Mouse (Mus musculus) stomach, adult 2 months (tissue): Measurements from ENCODE around the gene LTO1. TPM values are rescaled to one million over a fixed set of nuclear protein-coding genes. Genes with fewer than 3 reads are reported as not detected.

ENCODE experiments used
- polyA plus RNA-seq: library from polyadenylated mRNA; depleted of rRNA; stranded (reverse); fragments of >200 nt; gene quantifications from 2 replicates; pipeline ENCODE4 v1.2.3, GENCODE M21; 2012; rRNA removed

Gene LTO1
- polyA plus RNA-seq: 6.3 and 7.0 TPM in 2 replicates

DNA sequence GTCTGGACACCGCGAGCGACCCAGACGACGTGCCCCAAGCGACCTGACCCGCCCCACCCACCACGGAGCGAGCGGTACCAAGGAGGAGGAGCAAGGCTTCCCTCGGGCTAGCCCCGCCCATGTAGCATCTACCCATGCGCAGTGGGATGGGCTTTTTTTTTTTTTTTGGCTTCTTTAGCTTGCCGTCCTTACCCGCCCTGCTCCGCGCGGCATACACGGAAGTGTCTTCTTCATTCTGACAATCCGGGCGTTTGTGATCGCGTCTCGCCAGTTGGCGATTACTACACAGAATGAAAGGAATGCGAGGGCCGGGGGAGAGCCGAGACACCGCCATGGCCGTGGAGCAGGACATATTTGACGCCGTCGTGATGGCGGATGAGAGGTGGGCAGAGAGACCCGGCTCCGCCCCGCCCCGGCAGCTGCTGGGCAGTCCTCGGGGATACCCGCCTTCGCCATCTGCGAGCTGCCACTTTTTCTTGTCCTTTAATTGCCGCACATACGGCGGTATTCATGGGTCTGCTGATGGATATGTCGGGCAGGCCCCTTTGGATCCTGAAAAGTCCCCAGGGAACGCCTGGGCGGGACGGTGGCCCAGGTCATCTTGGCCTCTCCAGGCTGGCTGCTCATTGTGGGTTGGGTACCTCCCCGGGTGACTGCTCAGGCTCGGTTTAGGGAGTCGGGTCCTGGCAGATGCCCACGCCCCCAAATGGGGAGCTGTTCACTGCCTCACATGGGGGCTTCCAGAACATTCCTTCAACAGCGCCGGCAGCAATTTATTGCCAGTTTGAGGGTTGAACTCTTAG lies at the start of gene LTO1:
Gene LTO1, plus strand, starts transcription at position 153 of the 803 bp plus-strand sequence.

DNA sequence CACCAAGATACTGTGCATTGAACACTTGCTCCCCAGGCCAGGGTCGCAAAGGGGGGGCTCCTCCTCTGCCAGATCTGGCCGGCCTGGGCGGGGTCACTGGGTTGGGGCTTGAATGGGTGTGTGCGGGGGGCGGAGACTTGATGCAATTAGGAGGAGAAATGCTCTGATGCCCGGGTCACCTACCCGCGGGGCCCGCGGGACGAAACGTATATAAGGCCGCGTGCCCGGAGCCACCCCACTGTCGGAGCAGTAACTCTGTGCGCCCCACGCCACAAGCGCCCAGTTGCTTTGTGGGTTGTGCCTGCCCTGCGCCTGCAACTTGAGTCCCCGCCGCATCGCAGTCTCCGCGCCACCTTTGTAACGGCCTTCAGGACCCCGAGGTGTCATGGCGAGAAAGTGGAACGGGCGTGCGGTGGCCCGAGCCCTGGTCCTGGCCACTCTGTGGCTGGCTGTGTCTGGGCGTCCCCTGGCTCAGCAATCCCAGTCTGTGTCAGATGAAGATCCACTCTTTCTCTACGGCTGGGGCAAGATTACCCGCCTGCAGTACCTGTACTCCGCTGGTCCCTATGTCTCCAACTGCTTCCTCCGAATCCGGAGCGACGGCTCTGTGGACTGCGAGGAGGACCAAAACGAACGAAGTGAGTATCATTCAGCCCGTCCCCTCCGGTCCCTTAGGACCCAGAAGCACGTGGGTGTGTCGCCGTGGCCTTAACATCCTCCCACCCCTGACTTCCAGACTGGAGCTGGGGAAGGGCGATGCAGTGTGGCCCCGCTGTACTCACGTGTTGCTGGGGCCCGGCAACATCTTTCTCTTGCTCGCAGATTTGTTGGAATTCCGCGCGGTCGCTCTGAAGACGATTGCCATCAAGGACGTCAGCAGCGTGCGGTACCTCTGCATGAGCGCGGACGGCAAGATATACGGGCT lies 18.3 kb upstream of the LTO1 start, which contains the start of gene Fgf15:
Gene Fgf15, plus strand, starts transcription at position 238 of the 925 bp plus-strand sequence.

GRCm38 (mm10) chr7:144939344-144940002 lies 24.6 kb downstream of the LTO1 start, which contains the start of gene Ccnd1:
Ccnd1 (minus strand) TSS chr7:144939925.

Other genes with a start within 250 kb of the LTO1 start
- gene Ano1, start 163.1 kb upstream of the LTO1 start, polyA plus RNA-seq: 21.2 and 28.6 TPM in 2 replicates
- not detected in 2 replicates for gene Fgf3, start 77.0 kb upstream of the LTO1 start, polyA plus RNA-seq
- 0.02 TPM in 1 of 2 replicates, not detected in the other for gene Fgf4, start 67.7 kb upstream of the LTO1 start, polyA plus RNA-seq
- gene Fgf15, start 18.6 kb upstream of the LTO1 start, polyA plus RNA-seq: not detected in 2 replicates
- 26.9 and 28.3 TPM in 2 replicates for gene Ccnd1, start 24.8 kb downstream of the LTO1 start, polyA plus RNA-seq